Mouse (Mus musculus): ENCODE results near the gene Eif3g.

- no peak for TF ChIP-seq CTCF (IDR thresholded peaks at IDR 0.05; ENCODE audit: low read depth)
- no peak for TF ChIP-seq EP300 (optimal IDR thresholded peaks at IDR 0.05)
These were observed 3.0 kb downstream of the Eif3g start for GRCm38 (mm10) chr9:20895382-20895781.

Data from stomach, postnatal 0 days (tissue).